33 mouse cellular contexts compared by ENCODE assay signal in genomic region chr13:70875411-70875949, GRCm38 (mm10). TPM values are rescaled to one million over a fixed set of nuclear protein-coding genes. Genes with fewer than 3 reads are reported as not detected.
DNase-seq lines count a peak whose midpoint lies in the region; ATAC-seq and TF ChIP-seq lines count a peak whose summit lies in the region.
"Had no signal": no experiment of that assay in that cellular context is flagged by ENCODE, and none has a peak within 500 bp of the region (broad histone marks: within the 10 kb centered on the region; RNA-seq: fewer than 3 reads in every experiment).

No protein-coding gene starts in this region.

- CTCF ChIA-PET in Patski (lab: Charles Lee): no interaction called here

- in situ Hi-C loops in Patski (cut with MboI; ENCODE audit: low pct_unique_long_range_greater_than_20kb): no loop called here

- ATAC-seq in liver, embryonic 12.5 days: no peak
- peak; percentile 16 for ATAC-seq in Patski
- ATAC-seq: activated CD4-positive, CD25-positive, alpha-beta regulatory T cell, adult 4 months; forebrain, postnatal 0 days; inflammation-experienced regulatory T-cells, adult 6 months; midbrain, embryonic 13.5 days had no signal

- no peaks in the 10 kb centered on the region for H3K27me3 ChIP-seq in liver, adult 2 months (ENCODE audit: control insufficient read depth, insufficient read depth, low read length)
- no peaks in the 10 kb centered on the region for H3K27me3 ChIP-seq in liver, embryonic 12.5 days (replicated peaks)
- no peaks in the 10 kb centered on the region for H3K27me3 ChIP-seq in Patski
- H3K27me3 ChIP-seq: embryonic facial prominence, embryonic 15.5 days; heart, embryonic 13.5 days; limb, embryonic 15.5 days; midbrain, embryonic 13.5 days; neural tube, embryonic 13.5 days had no signal

- no peak for TF ChIP-seq CTCF in liver, adult 2 months (IDR thresholded peaks at IDR 0.05; ENCODE audit: low read depth, low read length)
- TF ChIP-seq CTCF in Patski (IDR thresholded peaks at IDR 0.05): no peak

- no peak for TF ChIP-seq POLR2A in liver, adult 2 months (IDR thresholded peaks at IDR 0.05; ENCODE audit: extremely low read depth, insufficient read depth, low read length)

- no peak overlapping the region for H3K9ac ChIP-seq in liver, adult 2 months (ENCODE audit: low read depth, low read length)
- H3K9ac ChIP-seq in liver, embryonic 12.5 days: no peak overlapping the region
- H3K9ac ChIP-seq: embryonic facial prominence, embryonic 15.5 days; forebrain, embryonic 12.5 days; forebrain, postnatal 0 days; heart, embryonic 13.5 days; hindbrain, embryonic 14.5 days; limb, embryonic 15.5 days; midbrain, embryonic 13.5 days; neural tube, embryonic 13.5 days had no signal

- no peak overlapping the region for H3K4me3 ChIP-seq in liver, adult 2 months (ENCODE audit: insufficient read depth, low read depth, low read length)
- H3K4me3 ChIP-seq in liver, embryonic 12.5 days: no peak overlapping the region
- H3K4me3 ChIP-seq: embryonic facial prominence, embryonic 10.5 days; embryonic facial prominence, embryonic 15.5 days; forebrain, embryonic 12.5 days; heart, embryonic 13.5 days; limb, embryonic 15.5 days; midbrain, embryonic 13.5 days; neural tube, embryonic 13.5 days had no signal

- intact Hi-C loops in left cerebral cortex, postnatal 4 days (cut with DNase I): no loop called here

- peak; percentile 46 for DNase-seq in kidney, postnatal 14 days
- no peak for DNase-seq in kidney, adult 8-10 months
- peak; percentile 15 for DNase-seq in liver, adult 2 months (ENCODE audit: extremely low read depth, low read depth, low spot score)
- DNase-seq in Patski (ENCODE audit: low read depth, low spot score): no peak
- DNase-seq in brain, adult 2 months (ENCODE audit: low read depth, low spot score): peak; percentile 39
- no peak for DNase-seq in left cerebral cortex, postnatal 4 days
- DNase-seq: adrenal gland, adult 2 months; adrenal gland, postnatal 36 days; B cell, adult 2 months; cerebellum, adult 2 months; cerebellum, postnatal 25 days; forebrain, postnatal 0 days; heart, postnatal 10 days; lung, adult 2 months; lung, postnatal 10 days; right cerebral cortex, postnatal 25 days; spleen, adult 18-20 months; thymus, postnatal 14 days had no signal

- no peak overlapping the region for H3K4me2 ChIP-seq in liver, embryonic 12.5 days
- H3K4me2 ChIP-seq: embryonic facial prominence, embryonic 15.5 days; forebrain, embryonic 12.5 days; heart, embryonic 13.5 days; hindbrain, embryonic 14.5 days; limb, embryonic 15.5 days; midbrain, embryonic 13.5 days; neural tube, embryonic 13.5 days had no signal

- no peaks in the 10 kb centered on the region for H3K9me3 ChIP-seq in liver, embryonic 12.5 days (replicated peaks)
- H3K9me3 ChIP-seq: embryonic facial prominence, embryonic 10.5 days; embryonic facial prominence, embryonic 15.5 days; forebrain, embryonic 12.5 days; heart, embryonic 13.5 days; limb, embryonic 15.5 days; midbrain, embryonic 13.5 days; neural tube, embryonic 13.5 days had no signal

- WGBS in liver, adult 2 months: 73% methylated on average over 4 of the region's 4 CpGs
- WGBS in liver, embryonic 12.5 days (ENCODE audit: insufficient replicate concordance): 75% methylated on average over 4 of the region's 4 CpGs

- H3K79me2 ChIP-seq in liver, adult 2 months (ENCODE audit: control insufficient read depth, insufficient read depth, low read length): no peaks in the 10 kb centered on the region

- no peaks in the 10 kb centered on the region for H3K36me3 ChIP-seq in liver, adult 2 months (ENCODE audit: control insufficient read depth, insufficient read depth, low read length)
- H3K36me3 ChIP-seq in liver, embryonic 12.5 days: no peaks in the 10 kb centered on the region
- H3K36me3 ChIP-seq: embryonic facial prominence, embryonic 10.5 days; embryonic facial prominence, embryonic 15.5 days; forebrain, embryonic 12.5 days; heart, embryonic 13.5 days; limb, embryonic 15.5 days; midbrain, embryonic 13.5 days; neural tube, embryonic 13.5 days had no signal

- H3K27ac ChIP-seq in liver, adult 2 months (replicated peaks; ENCODE audit: insufficient read depth, low read depth, low read length): no peak overlapping the region
- H3K27ac ChIP-seq in liver, embryonic 12.5 days: no peak overlapping the region
- H3K27ac ChIP-seq: embryonic facial prominence, embryonic 10.5 days; embryonic facial prominence, embryonic 15.5 days; forebrain, embryonic 12.5 days; hindbrain, embryonic 14.5 days; limb, embryonic 15.5 days; macrophage; midbrain, embryonic 13.5 days; neural tube, embryonic 13.5 days had no signal

- H3K4me1 ChIP-seq in liver, adult 2 months (ENCODE audit: control insufficient read depth, insufficient read depth, low read length): no peaks in the 10 kb centered on the region
- no peaks in the 10 kb centered on the region for H3K4me1 ChIP-seq in liver, embryonic 12.5 days
- H3K4me1 ChIP-seq: embryonic facial prominence, embryonic 10.5 days; embryonic facial prominence, embryonic 15.5 days; limb, embryonic 15.5 days; midbrain, embryonic 13.5 days had no signal

- POLR2A ChIA-PET in Patski (lab: Charles Lee): interaction anchor here (0.8 kb wide), 1 partner anchor 11 kb away, joined by 3 read pairs; no protein-coding TSS in a partner anchor

RNA-seq across cellular contexts. Expression of gene Adamts16, which starts 33.9 kb away (rescaled TPM):
- 0.07 TPM in 1 of 2 replicates, not detected in the other for total RNA-seq in liver, adult 2 months (2014; rRNA removed)
- polyA plus RNA-seq in liver, adult 2 months (2012; rRNA removed): 0.04 TPM in 1 of 2 replicates, not detected in the other
- 0.18 TPM in 1 of 2 replicates, not detected in the other for polyA plus RNA-seq in liver, embryonic 12.5 days (2016; fragmentation: Nextera tagmentation; extraction: Ambion mirVana)
- polyA plus RNA-seq in Patski (2021): 0.05 TPM
- total RNA-seq in left cerebral cortex, postnatal 4 days (2021): 1 to 10 TPM; 5.2 TPM
- total RNA-seq: heart, adult 8-10 months; hematopoietic stem cell, adult 5-6 weeks; megakaryocyte-erythroid progenitor cell, adult 5-6 weeks had no signal
- polyA plus RNA-seq: inflammation-experienced regulatory T-cells, adult 6 months; macrophage had no signal

Comparison
In these comparisons a context has a peak if more than half of its experiments do, and no peak if none do; other contexts are left out.
1. DNase-seq: peak in kidney, postnatal 14 days (single experiment), liver, adult 2 months (single experiment) and brain, adult 2 months (single experiment); none in kidney, adult 8-10 months (0 of 2), Patski (single experiment) and left cerebral cortex, postnatal 4 days (single experiment).